Mouse (Mus musculus): ENCODE data around the gene Foxl2.

Gene Foxl2

DNA sequence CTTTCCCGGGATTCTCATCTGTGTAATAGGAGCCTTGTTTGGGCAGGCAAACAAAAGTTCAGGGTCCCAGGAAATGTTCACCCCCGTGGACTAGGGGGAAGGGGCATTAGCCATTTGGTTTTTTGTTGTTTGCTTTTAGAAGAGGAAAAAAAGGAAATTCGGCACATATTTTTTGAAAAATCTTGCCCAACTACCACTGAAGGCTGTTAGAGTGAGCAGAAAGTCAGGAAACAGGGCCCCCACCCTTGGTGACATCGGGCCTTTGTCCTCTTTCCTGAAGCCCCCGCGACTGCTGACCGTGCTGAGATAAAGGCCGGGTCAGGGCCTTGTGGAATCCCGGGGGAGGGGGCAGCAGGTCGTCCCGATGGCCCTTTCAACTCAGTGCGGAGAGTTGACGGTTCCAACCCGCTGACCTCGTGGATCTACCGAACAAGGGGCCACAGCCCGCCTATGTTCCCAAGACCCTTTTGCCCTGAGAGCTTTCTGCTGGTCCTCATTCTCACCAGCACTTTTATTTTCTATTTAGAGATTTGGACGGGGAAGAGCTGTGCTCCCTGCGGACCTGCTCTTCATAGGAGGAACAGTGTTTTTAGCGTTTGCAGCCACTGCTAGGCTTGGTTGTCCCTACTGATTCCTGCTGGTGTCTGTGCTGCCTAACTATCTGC lies 7.5 kb downstream of the Foxl2 start:
- no peak for DNase-seq

DNA sequence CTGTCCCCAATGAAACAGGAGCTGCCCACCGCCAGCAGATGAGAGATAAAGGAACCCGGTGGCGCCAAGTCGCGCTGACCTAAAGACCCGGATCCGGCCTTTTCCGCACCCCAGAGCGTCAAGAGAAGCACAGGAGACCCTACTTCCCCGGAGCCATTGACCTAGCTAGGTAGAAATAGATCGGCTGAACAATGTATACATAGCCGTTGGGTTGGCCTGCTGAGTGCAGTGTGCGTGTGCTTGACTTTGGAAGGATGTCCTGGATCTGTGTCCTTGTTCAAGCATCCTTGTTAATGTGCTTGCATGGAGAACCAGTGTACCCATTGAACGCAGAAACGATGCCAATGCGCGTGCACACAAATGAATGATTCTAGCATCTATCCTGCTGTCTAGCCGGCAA lies 8.6 kb downstream of the Foxl2 start:
- no peak for DNase-seq

DNA sequence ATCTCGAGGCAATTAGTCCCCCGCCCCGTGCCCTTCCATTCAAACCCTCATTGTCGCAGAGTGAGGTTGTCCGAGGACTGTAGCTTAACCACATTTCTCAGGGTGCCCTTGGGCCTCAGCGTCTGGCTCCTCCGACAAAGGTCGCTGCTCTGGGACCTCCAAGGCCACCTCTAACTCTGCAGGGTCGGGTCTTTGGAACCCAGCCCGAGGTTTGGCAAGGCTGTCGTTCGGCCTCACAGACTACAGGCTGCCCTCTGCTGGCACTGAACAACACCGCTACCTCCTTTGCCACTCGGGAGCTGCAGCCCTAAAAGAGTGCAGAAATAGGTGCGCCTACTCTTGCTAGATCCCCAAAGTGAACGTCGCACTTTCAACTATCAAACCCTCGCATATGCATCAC lies 10.0 kb downstream of the Foxl2 start:
- peak; percentile 45 for DNase-seq

DNA sequence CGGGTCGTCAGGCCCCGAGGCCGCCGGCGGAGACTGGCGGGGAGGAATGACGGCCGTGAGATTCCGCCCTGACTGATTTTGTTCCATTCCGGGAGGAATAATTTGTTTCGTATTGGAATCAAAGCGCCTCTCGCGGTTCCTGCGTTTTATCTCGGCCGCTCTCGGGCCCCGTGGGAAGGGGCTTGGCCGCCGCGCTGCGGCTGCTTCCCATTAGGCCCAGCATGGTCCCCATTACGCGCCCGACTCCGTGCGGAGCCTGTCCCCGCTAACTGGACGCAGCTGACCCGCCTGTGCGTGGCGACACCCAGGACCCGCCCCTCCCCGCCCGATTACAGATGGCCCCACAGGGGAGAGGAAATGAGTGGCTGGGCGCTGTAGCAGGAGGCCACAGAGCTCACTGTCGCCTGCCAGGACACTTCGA lies 18.0 kb downstream of the Foxl2 start:
- DNase-seq = no peak

- DNase-seq = no peak
Measured at GRCm38 (mm10) chr9:98973561-98973960, 18.5 kb downstream of the Foxl2 start.

GRCm38 (mm10) chr9:98974898-98975297 lies 19.8 kb downstream of the Foxl2 start:
- DNase-seq = no peak

- no peak for DNase-seq
Measured at GRCm38 (mm10) chr9:98976081-98976480, 21.0 kb downstream of the Foxl2 start.

- no peak for DNase-seq
Measured at GRCm38 (mm10) chr9:98976520-98976919, 21.4 kb downstream of the Foxl2 start.

DNA sequence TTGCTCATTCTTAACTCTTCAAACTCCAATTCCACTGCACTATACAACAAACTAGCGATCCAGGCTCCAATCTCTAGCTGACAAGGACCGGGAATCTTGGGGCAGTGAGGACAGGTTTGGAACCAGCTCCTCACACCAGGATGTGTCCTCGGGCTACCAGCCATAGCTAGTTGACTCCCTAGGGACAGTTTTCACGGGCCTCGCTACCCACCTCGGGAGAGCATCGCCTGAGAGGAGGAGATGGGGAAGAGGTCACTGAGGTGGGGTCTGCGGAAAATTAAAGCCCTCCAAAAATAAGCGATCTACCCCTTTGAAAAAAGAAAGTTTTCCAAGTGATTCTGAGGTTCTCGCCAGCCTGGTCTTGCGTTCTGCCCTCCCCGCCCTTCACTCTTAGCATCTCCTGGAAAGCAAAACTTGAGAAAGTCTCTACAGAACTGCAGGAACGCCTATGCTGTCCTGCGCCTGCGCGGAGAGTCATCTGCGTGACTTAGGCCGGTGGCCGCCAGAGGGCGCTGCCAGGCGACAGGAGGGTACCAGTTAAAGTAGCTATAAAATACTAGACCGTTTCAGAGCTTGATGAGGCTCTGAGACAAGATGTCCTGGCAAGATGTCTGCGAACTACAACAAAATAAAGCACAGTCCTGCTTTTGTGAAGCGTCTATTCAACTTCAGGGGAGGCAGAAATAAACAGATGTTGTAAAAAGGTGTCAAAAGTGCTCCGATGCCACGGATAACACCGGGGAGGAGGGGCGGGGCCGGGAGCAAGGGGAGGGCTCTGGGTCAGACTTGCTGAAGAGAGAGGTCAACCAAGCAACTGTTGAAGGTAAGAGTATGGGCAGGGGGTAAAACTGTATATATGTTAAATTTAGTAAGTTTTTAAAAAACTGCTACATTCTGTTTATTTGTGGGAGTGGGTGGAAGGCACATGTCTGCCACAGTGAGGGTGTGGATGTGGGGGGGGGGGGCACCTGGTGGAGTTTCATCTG lies 24.6 kb downstream of the Foxl2 start:
- DNase-seq = peak; percentile 89

DNA sequence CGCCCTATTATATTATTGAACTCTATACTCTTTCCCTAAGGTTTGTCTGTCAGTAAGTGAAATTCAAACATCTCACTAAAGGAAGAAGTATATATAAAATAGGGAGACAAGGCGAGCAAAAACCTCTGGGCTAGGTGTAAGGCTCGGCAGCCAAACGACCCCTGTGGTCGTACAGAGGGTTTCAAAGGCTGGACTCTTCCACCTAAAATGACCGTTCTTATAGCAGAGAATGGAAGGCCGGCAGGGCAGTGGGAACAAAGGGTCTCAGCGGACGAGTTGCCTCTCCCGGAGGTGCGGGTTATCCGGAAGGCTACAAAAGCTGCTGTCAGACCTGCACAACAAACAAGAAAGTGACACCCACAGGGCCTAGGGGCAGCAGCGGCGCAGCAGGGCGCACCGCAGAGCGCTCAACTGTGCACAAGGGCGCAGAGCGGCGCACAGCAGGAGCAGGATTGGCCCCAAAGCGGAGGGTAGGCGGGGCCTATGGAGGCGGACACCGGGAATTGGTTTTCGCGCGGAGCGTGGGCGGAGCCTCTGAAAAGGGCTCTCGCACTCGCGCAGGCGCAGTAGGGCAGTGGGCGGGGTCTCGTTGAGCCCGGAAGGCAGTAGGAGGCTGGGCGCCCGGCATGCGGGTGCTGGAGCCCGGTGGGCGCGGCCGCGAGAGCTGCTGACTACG lies 30.9 kb downstream of the Foxl2 start, which contains the start of gene Faim:
Faim (plus strand) TSS at position 574 of the 676 bp plus-strand sequence.
- DNase-seq = peak; percentile 100

GRCm38 (mm10) chr9:98986476-98987096 lies 31.5 kb downstream of the Foxl2 start:
- DNase-seq = no peak

DNA sequence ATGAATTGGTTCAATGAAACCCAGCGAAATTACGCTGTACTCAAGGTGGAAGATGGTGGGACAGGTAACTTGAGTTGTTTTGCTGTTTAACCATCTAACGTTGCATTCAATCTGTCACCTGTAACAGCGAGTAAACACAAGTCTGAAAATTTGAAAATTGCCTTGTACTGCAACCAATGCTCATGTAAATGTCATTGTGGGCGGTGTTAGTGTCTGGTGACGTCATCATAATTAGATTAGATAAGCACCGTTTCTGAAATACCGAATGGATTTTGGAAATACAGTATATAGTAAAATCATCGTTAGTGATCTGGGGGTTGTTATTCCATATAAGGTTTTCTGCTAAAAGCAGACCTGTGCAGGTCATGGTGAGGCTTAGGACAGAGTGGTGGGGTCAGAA lies 32.0 kb downstream of the Foxl2 start:
- DNase-seq = no peak

- DNase-seq = no peak
Measured at GRCm38 (mm10) chr9:98994103-98994502, 39.0 kb downstream of the Foxl2 start.

DNA sequence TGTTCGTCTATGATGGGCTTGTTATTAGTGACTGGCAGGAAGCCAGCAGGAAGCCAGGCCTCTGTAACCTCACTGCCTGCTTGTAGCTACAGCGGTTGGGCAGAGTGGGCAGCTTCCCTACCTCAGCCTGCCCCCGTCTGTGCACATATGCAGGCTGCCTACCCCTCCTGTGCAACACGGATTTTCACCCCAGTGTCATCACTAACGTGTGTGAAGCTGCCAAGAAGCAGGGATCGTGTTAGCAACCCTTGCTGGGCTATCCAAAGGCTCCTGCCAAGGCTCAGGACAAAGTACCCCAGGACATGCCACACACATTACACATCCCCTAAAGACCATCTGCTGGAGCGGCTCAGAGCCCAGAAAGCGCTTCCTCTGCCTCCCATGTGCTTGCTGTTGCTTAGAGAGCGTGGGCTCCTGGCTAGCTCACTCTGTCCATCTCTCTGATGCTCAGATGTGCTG lies 44.8 kb downstream of the Foxl2 start:
- DNase-seq = peak; percentile 17

- DNase-seq = no peak
Measured at GRCm38 (mm10) chr9:99001326-99001725, 46.2 kb downstream of the Foxl2 start.

All from right cerebral cortex, postnatal 14 days (tissue).